Mouse (Mus musculus) liver, adult 2 months (tissue): ENCODE results near the gene Atp6v0b.

Experiments
- CTCF ChIP-seq: fragments of 200-500 bp; IDR thresholded peaks from 2 replicates; pipeline ENCODE4 v1.5.1; 2011; ENCODE audit warnings: low read depth, low read length, control low read depth
- POLR2A ChIP-seq: fragments of 200-500 bp; IDR thresholded peaks from 2 replicates; pipeline ENCODE4 v1.6.1; 2011; ENCODE audit warnings: low read length, control low read depth; ENCODE audit not compliant: insufficient read depth; ENCODE audit errors: extremely low read depth

- TF ChIP-seq CTCF (no peak), POLR2A (no peak)
These were observed 37.6 kb downstream of the Atp6v0b start for GRCm38 (mm10) chr4:117849506-117849905.
